Mouse (Mus musculus): ENCODE results near the gene Chchd1. TPM values are rescaled to one million over a fixed set of nuclear protein-coding genes. Genes with fewer than 3 reads are reported as not detected.

Chchd1 gene
- total RNA-seq, 2 experiments from 2014 or later: 48.8 to 50.0 TPM

GRCm38 (mm10) chr14:20725660-20726339, 23.0 kb downstream of the Chchd1 start:
- DNase-seq: no peak

- no peak for DNase-seq
Observed at GRCm38 (mm10) chr14:20729871-20730270, 27.1 kb downstream of the Chchd1 start.

- no peak for DNase-seq
Observed at GRCm38 (mm10) chr14:20730853-20731602, 28.2 kb downstream of the Chchd1 start.

- no peak for DNase-seq
Observed at GRCm38 (mm10) chr14:20733041-20733951, 30.5 kb downstream of the Chchd1 start.

GRCm38 (mm10) chr14:20733952-20734774, 31.4 kb downstream of the Chchd1 start, which contains the start of gene Ndst2:
TSS of gene Ndst2 (minus strand) at chr14:20734562.
- peak; percentile 87 to 88 for DNase-seq

- DNase-seq: no peak
Observed at GRCm38 (mm10) chr14:20735052-20735451, 32.2 kb downstream of the Chchd1 start.

GRCm38 (mm10) chr14:20735892-20736390, 33.1 kb downstream of the Chchd1 start:
- DNase-seq: no peak

- DNase-seq: no peak
Observed at GRCm38 (mm10) chr14:20737306-20737705, 34.5 kb downstream of the Chchd1 start.

- no peak for DNase-seq
Observed at GRCm38 (mm10) chr14:20738511-20738910, 35.7 kb downstream of the Chchd1 start.

- DNase-seq: no peak
Observed at GRCm38 (mm10) chr14:20741301-20741700, 38.5 kb downstream of the Chchd1 start.

- no peak for DNase-seq
Observed at GRCm38 (mm10) chr14:20743614-20744013, 40.8 kb downstream of the Chchd1 start.

GRCm38 (mm10) chr14:20746935-20747334, 44.1 kb downstream of the Chchd1 start:
- DNase-seq: no peak

- no peak for DNase-seq
Observed at GRCm38 (mm10) chr14:20748388-20748787, 45.6 kb downstream of the Chchd1 start.

GRCm38 (mm10) chr14:20749494-20750051, 46.8 kb downstream of the Chchd1 start:
- DNase-seq: no peak

- no peak for DNase-seq
Observed at GRCm38 (mm10) chr14:20750503-20750902, 47.7 kb downstream of the Chchd1 start.

GRCm38 (mm10) chr14:20753792-20754191, 51.0 kb downstream of the Chchd1 start:
- no peak for DNase-seq

Small RNA genes within 50 kb of the gene (microRNA-seq; reads per million reads assigned to microRNA genes)
- gene Mir6946: 0.30 to 0.85 reads per million in 2 experiments

Other genes starting within 250 kb of the Chchd1 start
- gene Anxa7, start 222.9 kb upstream of the Chchd1 start, total RNA-seq (2021): 10 to 100 TPM; 68.0 to 69.7 TPM
- 1 to 10 TPM; 1.3 to 1.5 TPM for gene Mss51, start 206.1 kb upstream of the Chchd1 start, total RNA-seq (2021)
- gene Ppp3cb, start 156.4 kb upstream of the Chchd1 start, total RNA-seq (2021): 100 to 1,000 TPM; 306 to 322 TPM
- gene Usp54, start 61.9 kb upstream of the Chchd1 start, total RNA-seq (2021): 10 to 100 TPM; 49.1 to 57.8 TPM
- gene Myoz1, start 46.5 kb upstream of the Chchd1 start, total RNA-seq (2021): not detected
- gene Synpo2l, start 34.7 kb upstream of the Chchd1 start, total RNA-seq (2021): under 1 TPM; 0.15 TPM
- 100 to 1,000 TPM; 116 to 125 TPM for gene Sec24c, start 28.7 kb upstream of the Chchd1 start, total RNA-seq (2021)
- 10 to 100 TPM; 15.1 to 16.4 TPM for gene Fut11, start 8.0 kb upstream of the Chchd1 start, total RNA-seq (2021)
- gene Zswim8, start 4.5 kb downstream of the Chchd1 start, total RNA-seq (2021): 100 to 1,000 TPM; 154 to 187 TPM
- gene Ndst2, start 31.6 kb downstream of the Chchd1 start, total RNA-seq (2021): 10 to 100 TPM; 16.5 to 16.9 TPM
- gene Camk2g, start 91.1 kb downstream of the Chchd1 start, total RNA-seq (2021): 100 to 1,000 TPM; 187 to 199 TPM
- 1 to 10 TPM; 4.2 to 4.3 TPM for gene Plau, start 133.7 kb downstream of the Chchd1 start, total RNA-seq (2021)
- gene Vcl, start 226.4 kb downstream of the Chchd1 start, total RNA-seq (2021): 10 to 100 TPM; 30.5 to 36.1 TPM